Mouse (Mus musculus): ENCODE results near the gene Prpf4.
A peak's percentile ranks its signal among the peaks of the same experiment; 100 is the strongest.

The Prpf4 gene

DNA sequence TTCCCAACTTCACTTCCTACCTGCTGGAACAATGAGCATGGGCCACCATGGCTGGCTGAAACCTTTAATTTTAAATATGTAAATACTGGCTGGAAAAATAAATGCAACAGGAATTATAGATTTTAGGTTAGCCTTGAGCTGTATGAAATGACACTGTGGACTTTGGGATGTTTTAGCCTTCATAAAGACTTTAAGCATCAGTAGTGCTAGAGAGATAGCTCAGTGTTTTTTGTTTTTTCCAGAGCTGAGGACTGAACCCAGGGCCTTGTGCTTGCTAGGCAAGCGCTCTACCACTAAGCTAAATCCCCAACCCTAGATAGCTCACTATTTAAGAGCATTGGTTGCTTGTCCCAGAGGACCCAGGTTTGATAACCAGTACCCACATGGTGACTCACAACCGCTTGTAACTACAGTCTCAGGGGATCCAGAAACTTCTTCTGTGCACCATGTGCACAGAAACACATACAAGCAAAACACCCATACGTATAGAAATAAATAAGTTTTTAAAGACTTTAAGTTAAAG, 28.7 kb downstream of the Prpf4 start:
- DNase-seq (ENCODE audit: low spot score) = no peak

DNA sequence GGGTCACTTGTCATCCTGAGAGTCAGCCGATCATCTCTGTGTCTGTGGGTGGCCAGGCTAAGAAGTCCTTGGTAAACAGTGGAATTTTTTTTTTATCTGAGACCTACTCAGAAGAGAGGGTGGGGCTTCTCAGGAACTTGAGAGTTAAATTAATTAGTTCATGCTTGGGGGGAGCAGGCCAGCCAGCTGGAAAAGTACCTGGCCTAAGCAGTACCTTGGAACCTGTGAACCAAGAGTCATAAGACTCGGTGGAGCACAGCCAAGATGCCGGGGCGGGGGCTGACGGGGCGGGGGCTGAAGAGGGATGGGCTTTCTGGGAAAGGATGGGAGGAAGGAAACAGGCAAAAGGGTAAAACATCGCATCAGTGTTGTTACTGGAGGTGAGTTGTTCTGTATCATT, 29.3 kb downstream of the Prpf4 start:
- no peak for DNase-seq (ENCODE audit: low spot score)

- no peak for DNase-seq (ENCODE audit: low spot score)
Measured at GRCm38 (mm10) chr4:62439793-62440192, 31.2 kb downstream of the Prpf4 start.

- DNase-seq (ENCODE audit: low spot score) = peak; percentile 46
Measured at GRCm38 (mm10) chr4:62440544-62440943, 31.9 kb downstream of the Prpf4 start.

- no peak for DNase-seq (ENCODE audit: low spot score)
Measured at GRCm38 (mm10) chr4:62440986-62441385, 32.4 kb downstream of the Prpf4 start.

GRCm38 (mm10) chr4:62454995-62455394, 46.4 kb downstream of the Prpf4 start:
- DNase-seq (ENCODE audit: low spot score) = peak; percentile 31

- DNase-seq (ENCODE audit: low spot score) = no peak
Measured at GRCm38 (mm10) chr4:62459081-62459480, 50.5 kb downstream of the Prpf4 start.

DNA sequence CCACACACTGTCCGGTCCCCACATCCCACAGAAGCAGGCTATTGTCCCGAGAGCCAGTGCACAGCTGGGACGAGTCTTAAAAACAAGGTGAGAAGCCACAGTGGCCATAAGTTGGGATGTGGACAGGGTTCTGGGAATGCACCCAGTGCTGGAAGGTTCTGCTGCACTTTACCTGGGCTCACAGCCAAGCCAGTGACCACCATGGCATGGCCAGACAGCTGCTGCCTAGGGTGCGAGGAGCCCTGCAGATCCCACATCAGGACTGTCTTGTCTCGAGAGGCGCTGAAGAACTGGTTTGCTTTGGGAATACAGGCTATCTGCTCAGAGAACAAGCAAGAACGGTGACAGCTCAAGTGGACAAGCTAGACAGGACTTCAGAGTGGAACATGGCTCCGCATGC, 51.8 kb downstream of the Prpf4 start:
- peak; percentile 6 for DNase-seq (ENCODE audit: low spot score)

DNA sequence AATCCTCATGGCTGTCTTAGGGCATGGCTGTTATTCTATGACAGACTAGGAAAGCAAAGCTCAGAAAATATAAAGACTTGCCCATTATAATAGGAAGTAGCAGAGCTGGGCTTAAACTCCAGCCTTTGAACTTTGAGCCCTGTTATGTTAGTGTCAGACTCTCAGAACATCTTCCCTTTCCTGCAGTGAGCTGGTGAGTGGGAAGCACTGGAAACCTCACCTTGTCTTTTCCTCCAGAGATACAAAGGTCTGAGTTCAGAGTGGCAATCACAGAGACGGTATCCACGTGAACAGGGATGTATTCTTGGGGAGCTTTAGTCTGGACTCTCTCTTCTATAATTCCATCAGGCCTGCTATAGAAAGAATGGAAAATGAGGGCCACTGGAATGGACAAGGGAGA, 54.5 kb downstream of the Prpf4 start:
- DNase-seq (ENCODE audit: low spot score) = no peak

DNA sequence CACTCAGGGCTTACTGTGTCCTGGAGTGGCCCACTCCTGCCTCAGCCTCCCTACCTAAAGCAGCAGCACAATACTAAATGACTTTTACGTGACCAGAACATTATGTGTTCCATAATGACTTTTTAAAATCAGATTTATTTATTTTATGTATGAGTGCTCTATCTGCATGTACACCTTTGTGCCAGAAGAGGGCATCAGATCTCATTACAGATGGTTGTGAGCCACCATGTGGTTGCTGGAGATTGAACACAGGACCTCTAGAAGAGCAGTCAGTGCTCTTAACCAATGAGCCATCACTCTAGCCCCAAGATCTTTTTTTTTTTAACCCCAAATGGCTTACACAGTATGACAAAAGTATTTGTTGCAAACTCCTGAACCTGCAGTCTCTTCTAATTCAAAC, 59.6 kb downstream of the Prpf4 start:
- DNase-seq (ENCODE audit: low spot score) = no peak

GRCm38 (mm10) chr4:62470598-62471051, 62.0 kb downstream of the Prpf4 start, which contains the start of gene Wdr31:
TSS of gene Wdr31 (minus strand) at chr4:62470896.
- peak; percentile 60 for DNase-seq (ENCODE audit: low spot score)

- DNase-seq (ENCODE audit: low spot score) = no peak
Measured at GRCm38 (mm10) chr4:62472071-62472470, 63.5 kb downstream of the Prpf4 start.

GRCm38 (mm10) chr4:62475131-62475530, 66.5 kb downstream of the Prpf4 start:
- no peak for DNase-seq (ENCODE audit: low spot score)

DNA sequence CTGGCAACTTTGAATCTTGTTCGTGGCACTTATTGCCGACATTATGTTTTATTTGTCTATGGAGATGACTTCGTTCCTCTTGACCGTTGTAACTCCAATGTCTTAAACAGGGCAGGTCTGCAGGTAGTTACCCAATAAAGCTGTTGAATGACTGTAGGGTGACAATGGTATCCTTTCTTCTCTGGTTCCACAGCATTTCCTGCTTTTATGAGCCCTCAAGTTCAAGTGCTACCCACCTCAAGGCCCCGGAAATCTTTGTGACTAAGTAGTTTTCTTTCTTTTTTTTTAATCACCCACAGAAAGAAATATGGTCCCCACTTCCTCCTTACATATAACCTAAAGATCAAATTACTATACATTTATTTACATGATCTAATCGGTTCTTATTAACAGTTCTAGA, 67.2 kb downstream of the Prpf4 start:
- no peak for DNase-seq (ENCODE audit: low spot score)
